In the genomic region with DNA sequence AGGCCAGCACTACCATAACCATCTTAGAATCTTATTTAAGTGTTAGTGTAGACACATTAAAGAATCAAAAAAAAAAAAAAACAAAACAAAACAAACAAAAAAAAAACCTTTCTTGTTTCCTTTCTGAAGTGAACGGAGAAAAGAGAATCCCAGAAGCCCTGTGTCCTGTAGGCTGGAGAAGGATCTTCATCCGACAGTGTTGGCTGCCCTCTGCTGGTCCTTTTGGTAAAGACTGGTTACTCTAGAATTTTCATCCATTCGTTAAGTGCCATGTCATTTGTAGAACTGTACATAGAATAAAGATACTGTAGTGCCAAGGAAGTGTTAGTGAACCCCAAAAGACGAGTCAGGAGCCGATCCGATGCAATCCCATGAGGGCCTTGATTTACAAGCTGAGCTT, we compare ENCODE assay signal across 8 mouse cellular contexts. TPM values are rescaled to one million over a fixed set of nuclear protein-coding genes. Genes with fewer than 3 reads are reported as not detected.
A peak's percentile ranks its signal among the peaks of the same experiment; 100 is the strongest.
DNase-seq lines count a peak whose midpoint lies in the region; ATAC-seq and TF ChIP-seq lines count a peak whose summit lies in the region.
"Had no signal": no experiment of that assay in that cellular context is flagged by ENCODE, and none has a peak within 500 bp of the region (broad histone marks: within the 10 kb centered on the region; RNA-seq: fewer than 3 reads in every experiment).

No protein-coding gene starts in this region.

- H3K4me3 ChIP-seq in C2C12 (ENCODE audit: insufficient read depth, poor library complexity, severe bottlenecking) (no peak overlapping the region), G1E (ENCODE audit: low read depth, low read length) (no peak overlapping the region)
- no peak overlapping the region for H3K4me3 ChIP-seq in lung, embryonic 14.5 days (ENCODE audit: low read depth, low read length)
- H3K4me3 ChIP-seq: heart, embryonic 13.5 days had no signal

- 0 out of 2 replicates have a peak, but pooled peaks have one; percentile 15 for ATAC-seq in G1E (ENCODE audit: extremely low read depth, insufficient number of reproducible peaks, low FRiP score, poor library complexity, severe bottlenecking)
- peak; percentile 74; the same call in 1 of the 2 replicates for ATAC-seq in lung, embryonic 14.5 days (ENCODE audit: insufficient read depth)

- no peak overlapping the region for H3K9ac ChIP-seq in lung, embryonic 14.5 days
- H3K9ac ChIP-seq: heart, embryonic 13.5 days had no signal

- no peak overlapping the region for H3K4me2 ChIP-seq in lung, embryonic 14.5 days
- H3K4me2 ChIP-seq: heart, embryonic 13.5 days had no signal

- no peaks in the 10 kb centered on the region for H3K9me3 ChIP-seq in G1E (replicated peaks)
- H3K9me3 ChIP-seq in lung, embryonic 14.5 days (ENCODE audit: low read depth, low read length): no peaks in the 10 kb centered on the region
- H3K9me3 ChIP-seq: heart, embryonic 13.5 days had no signal

- H3K4me1 ChIP-seq in G1E (ENCODE audit: insufficient read depth, low read depth, low read length): no peaks in the 10 kb centered on the region
- no peaks in the 10 kb centered on the region for H3K4me1 ChIP-seq in lung, embryonic 14.5 days (ENCODE audit: insufficient read depth)
- H3K4me1 ChIP-seq: heart, embryonic 13.5 days had no signal

- H3K79me2 ChIP-seq in C2C12 (ENCODE audit: control insufficient read depth, insufficient read depth): no peaks in the 10 kb centered on the region

- no peak overlapping the region for H3ac ChIP-seq in C2C12 (ENCODE audit: control insufficient read depth, insufficient read length, low read depth)

- H3K36me3 ChIP-seq in C2C12 (ENCODE audit: control insufficient read depth, insufficient read depth) (no peaks in the 10 kb centered on the region), G1E (replicated peaks) (no peaks in the 10 kb centered on the region)
- no peaks in the 10 kb centered on the region for H3K36me3 ChIP-seq in lung, embryonic 14.5 days (ENCODE audit: insufficient read depth)
- H3K36me3 ChIP-seq: heart, embryonic 13.5 days had no signal

- H3K79me3 ChIP-seq in C2C12 (ENCODE audit: low read depth): no peaks in the 10 kb centered on the region

- H3K27ac ChIP-seq in lung, embryonic 14.5 days (ENCODE audit: low read depth): no peak overlapping the region
- H3K27ac ChIP-seq: heart, embryonic 13.5 days had no signal

- H3K27me3 ChIP-seq in C2C12 (ENCODE audit: control insufficient read depth, insufficient read depth, insufficient read length): no peaks in the 10 kb centered on the region
- no peaks in the 10 kb centered on the region for H3K27me3 ChIP-seq in G1E (ENCODE audit: insufficient read depth, low read length)
- no peaks in the 10 kb centered on the region for H3K27me3 ChIP-seq in lung, embryonic 14.5 days (ENCODE audit: insufficient read depth, low read length)
- H3K27me3 ChIP-seq: heart, embryonic 13.5 days had no signal

- WGBS in lung, embryonic 14.5 days: 19% methylated on average over 6 of the region's 6 CpGs

- TF ChIP-seq CTCF in C2C12 (IDR thresholded peaks at IDR 0.05; ENCODE audit: control insufficient read depth, insufficient read depth, insufficient read length) (peak; percentile 15), G1E (IDR thresholded peaks at IDR 0.05; ENCODE audit: low read depth, low read length) (no peak)
- peak; percentile 79 for TF ChIP-seq CTCF in lung, embryonic 14.5 days (IDR thresholded peaks at IDR 0.05; ENCODE audit: low read depth)

- DNase-seq in G1E (ENCODE audit: low spot score): no peak
- peak; percentile 51 to 73 for DNase-seq in cerebellum, postnatal 25 days
- peak; percentile 63 for DNase-seq in gastrocnemius, postnatal 10 days
- DNase-seq in kidney, postnatal 4 days: peak; percentile 79
- peak; percentile 91 for DNase-seq in lung, embryonic 14.5 days
- peak; percentile 57 for DNase-seq in right cerebral cortex, adult 18-20 months

TF ChIP-seq in C2C12, 6 proteins besides CTCF, POLR2A, EP300 and RAD21:
- TF ChIP-seq MAX (IDR thresholded peaks at IDR 0.05) (no peak), MYOD1 (IDR thresholded peaks at IDR 0.05; ENCODE audit: control insufficient read depth, insufficient read length, low read depth) (no peak), MYOG (IDR thresholded peaks at IDR 0.05; ENCODE audit: control insufficient read depth, extremely low read depth, insufficient read length) (no peak), FOSL1 (IDR thresholded peaks at IDR 0.05; ENCODE audit: insufficient read depth, low read length, poor library complexity, severe bottlenecking) (no peak), CEBPB (IDR thresholded peaks at IDR 0.05; ENCODE audit: low read depth) (no peak), USF1 (IDR thresholded peaks at IDR 0.05; ENCODE audit: low read depth) (no peak)

RNA-seq across cellular contexts. Expression of a gene that starts 29.0 kb away (rescaled TPM):
- 31.1 TPM for polyA plus RNA-seq in C2C12 (2012; fragmentation: generic; extraction: Trizol)
- 58.3 and 62.8 TPM in 2 replicates for total RNA-seq in G1E (2014; fragmentation: Nextera tagmentation)
- 25.9 and 27.9 TPM in 2 replicates for total RNA-seq in G1E (2017)
- polyA plus RNA-seq in G1E (2012): 66.0 and 67.9 TPM in 2 replicates
- total RNA-seq in gastrocnemius, postnatal 10 days (2021): 10 to 100 TPM in 1 of 2 experiments, 1 to 10 TPM in 1; 9.8 to 11.6 TPM
- polyA plus RNA-seq in lung, embryonic 14.5 days (2014; fragmentation: Nextera tagmentation; extraction: Ambion mirVana): 33.8 and 39.9 TPM in 2 replicates
